Mouse (Mus musculus) forebrain, embryonic 14.5 days (tissue): ENCODE data around the gene Rbm48. TPM values are rescaled to one million over a fixed set of nuclear protein-coding genes. Genes with fewer than 3 reads are reported as not detected.
A peak's percentile ranks its signal among the peaks of the same experiment; 100 is the strongest.

Experiments used
- ATAC-seq: fragments of 200-750 bp; cut with Nextera tagmentation; 2 replicates; pipeline ENCODE4 v1.8.0; 2017; ENCODE audit warnings: mild to moderate bottlenecking, moderate library complexity
- DNase-seq: peaks from one replicate; pipeline ENCODE4 v3.0.0-alpha.2; 2015; ENCODE audit warnings: low spot score
- H3K27ac ChIP-seq: fragments of 300-500 bp; sonication (generic); 2 replicates; pipeline ENCODE4 v1.5.1; 2014; ENCODE audit warnings: low read depth, mild to moderate bottlenecking, control low read depth, low read length, moderate library complexity
- H3K27me3 ChIP-seq: fragments of 300-500 bp; sonication (generic); replicated peaks from 2 replicates; pipeline ENCODE4 v1.6.1; 2014; ENCODE audit warnings: low read length, control low read depth, mixed read lengths; ENCODE audit not compliant: control insufficient read depth, insufficient read depth
- H3K36me3 ChIP-seq: fragments of 300-500 bp; sonication (generic); 2 replicates; pipeline ENCODE4 v1.6.1; 2014; ENCODE audit warnings: low read length, control low read depth; ENCODE audit not compliant: control insufficient read depth, insufficient read depth
- H3K4me1 ChIP-seq: fragments of 300-500 bp; sonication (generic); 2 replicates; pipeline ENCODE4 v1.6.1; 2014; ENCODE audit warnings: antibody characterized with exemption, low read length, control low read depth; ENCODE audit not compliant: control insufficient read depth, insufficient read depth
- H3K4me2 ChIP-seq: fragments of 300-500 bp; sonication (generic); 2 replicates; pipeline ENCODE4 v1.6.1; 2014; ENCODE audit warnings: mild to moderate bottlenecking, control low read depth, low read length
- H3K4me3 ChIP-seq: fragments of 300-500 bp; sonication (generic); 2 replicates; pipeline ENCODE4 v1.5.1; 2014; ENCODE audit warnings: low read depth, low read length, control low read depth
- H3K9ac ChIP-seq: fragments of 300-500 bp; sonication (generic); 2 replicates; pipeline ENCODE4 v1.6.1; 2014; ENCODE audit warnings: mild to moderate bottlenecking, low read length, control low read depth, moderate library complexity
- H3K9me3 ChIP-seq: fragments of 300-500 bp; sonication (generic); replicated peaks from 2 replicates; pipeline ENCODE4 v1.6.1; 2016; ENCODE audit warnings: low read length, control low read depth, mixed read lengths; ENCODE audit not compliant: control insufficient read depth
- WGBS: fragments of 180-500 bp; shearing (Covaris S2); extraction: QIAGEN DNeasy Blood & Tissue Kit; methylation state at CpG from one replicate; pipeline ENCODE4 v1.1.7; 2014; 5-methylcytosine and 5-hydroxymethylcytosine counted together
- polyA plus RNA-seq: library from polyadenylated mRNA; unstranded; fragments of >200 nt; fragmentation: Nextera tagmentation; extraction: Ambion mirVana; gene quantifications from 2 replicates; pipeline ENCODE4 v1.2.1, GENCODE M21; 2014

Gene Rbm48
- polyA plus RNA-seq = 17.3 and 19.6 TPM in 2 replicates

- DNase-seq (peak; percentile 82), ATAC-seq (peak; percentile 84)
- H3K4me1 ChIP-seq = peaks cover 9% of the 10 kb centered on the region
- H3K27ac ChIP-seq = peak within 1 kb of the TSS; percentile 33; the same call in 1 of the 2 replicates
- H3K27me3 ChIP-seq = no peaks in the 10 kb centered on the region
- no peaks in the 10 kb centered on the region for H3K9me3 ChIP-seq
- H3K36me3 ChIP-seq = peaks cover 7% of the 10 kb centered on the region
- H3K4me2 ChIP-seq = peak within 1 kb of the TSS; percentile 70
- peak within 1 kb of the TSS; percentile 85 for H3K4me3 ChIP-seq
- WGBS = 0% methylated on average over 31 of the region's 31 CpGs
- peak within 1 kb of the TSS; percentile 80 for H3K9ac ChIP-seq
Measured at GRCm38 (mm10) chr5:3596399-3596766, at the start of gene Rbm48. Gene Rbm48 (minus strand): TSS chr5:3596585.

GRCm38 (mm10) chr5:3645326-3645725 lies 48.9 kb upstream of the Rbm48 start:
- peaks cover 33% of the 10 kb centered on the region for H3K36me3 ChIP-seq
- DNase-seq = no peak
- H3K4me2 ChIP-seq = no peak overlapping the region
- no peak overlapping the region for H3K9ac ChIP-seq
- no peaks in the 10 kb centered on the region for H3K27me3 ChIP-seq
- ATAC-seq = no peak
- peaks cover 8% of the 10 kb centered on the region for H3K4me1 ChIP-seq
- H3K27ac ChIP-seq = no peak overlapping the region
- 83% methylated on average over 6 of the region's 6 CpGs for WGBS
- H3K4me3 ChIP-seq = no peak overlapping the region
- H3K9me3 ChIP-seq = no peaks in the 10 kb centered on the region

GRCm38 (mm10) chr5:3644621-3645020 lies 48.2 kb upstream of the Rbm48 start:
- 96% methylated on average over 6 of the region's 6 CpGs for WGBS
- Histone ChIP-seq H3K4me2 (no peak overlapping the region), H3K9ac (no peak overlapping the region), H3K27me3 (no peaks in the 10 kb centered on the region), H3K4me3 (no peak overlapping the region), H3K9me3 (no peaks in the 10 kb centered on the region), H3K4me1 (peaks cover 8% of the 10 kb centered on the region), H3K27ac (no peak overlapping the region), H3K36me3 (peaks cover 36% of the 10 kb centered on the region)
- no peak for DNase-seq
- no peak for ATAC-seq

- no peak overlapping the region for H3K4me3 ChIP-seq
Measured at GRCm38 (mm10) chr5:3635286-3635685, 38.9 kb upstream of the Rbm48 start.

GRCm38 (mm10) chr5:3633951-3634350 lies 37.6 kb upstream of the Rbm48 start:
- Histone ChIP-seq H3K4me1 (no peaks in the 10 kb centered on the region), H3K27ac (no peak overlapping the region), H3K4me3 (no peak overlapping the region), H3K9ac (no peak overlapping the region), H3K36me3 (peaks cover 54% of the 10 kb centered on the region), H3K9me3 (no peaks in the 10 kb centered on the region), H3K4me2 (no peak overlapping the region), H3K27me3 (no peaks in the 10 kb centered on the region)
- no peak for ATAC-seq
- WGBS = 76% methylated on average over 4 of the region's 4 CpGs
- DNase-seq = peak; percentile 10

More at GRCm38 (mm10) chr5:3635286-3635685, 38.9 kb upstream of the Rbm48 start:
- H3K4me1 ChIP-seq = no peaks in the 10 kb centered on the region
- WGBS = 87% methylated on average over 8 of the region's 8 CpGs
- no peak overlapping the region for H3K4me2 ChIP-seq
- no peak overlapping the region for H3K9ac ChIP-seq
- no peaks in the 10 kb centered on the region for H3K9me3 ChIP-seq
- peaks cover 49% of the 10 kb centered on the region for H3K36me3 ChIP-seq
- no peak overlapping the region for H3K27ac ChIP-seq
- DNase-seq = no peak
- no peaks in the 10 kb centered on the region for H3K27me3 ChIP-seq
- ATAC-seq = no peak

- Histone ChIP-seq H3K27me3 (no peaks in the 10 kb centered on the region), H3K9ac (no peak overlapping the region), H3K9me3 (no peaks in the 10 kb centered on the region), H3K27ac (no peak overlapping the region), H3K36me3 (peaks cover 55% of the 10 kb centered on the region), H3K4me1 (no peaks in the 10 kb centered on the region), H3K4me2 (no peak overlapping the region), H3K4me3 (no peak overlapping the region)
- ATAC-seq (no peak), DNase-seq (no peak)
- WGBS = 96% methylated on average over 13 of the region's 13 CpGs
Measured at GRCm38 (mm10) chr5:3633315-3633714, 36.9 kb upstream of the Rbm48 start.

- peaks cover 60% of the 10 kb centered on the region for H3K36me3 ChIP-seq
- ATAC-seq = no peak
- WGBS = 92% methylated on average over 5 of the region's 5 CpGs
- no peak for DNase-seq
- H3K4me3 ChIP-seq = no peak overlapping the region
- no peaks in the 10 kb centered on the region for H3K27me3 ChIP-seq
- H3K9me3 ChIP-seq = no peaks in the 10 kb centered on the region
- no peak overlapping the region for H3K27ac ChIP-seq
- H3K4me2 ChIP-seq = no peak overlapping the region
- no peaks in the 10 kb centered on the region for H3K4me1 ChIP-seq
- H3K9ac ChIP-seq = no peak overlapping the region
Measured at GRCm38 (mm10) chr5:3632285-3632684, 35.9 kb upstream of the Rbm48 start.

- no peak for DNase-seq
- no peaks in the 10 kb centered on the region for H3K27me3 ChIP-seq
- no peaks in the 10 kb centered on the region for H3K4me1 ChIP-seq
- no peaks in the 10 kb centered on the region for H3K9me3 ChIP-seq
- no peak overlapping the region for H3K4me2 ChIP-seq
- H3K4me3 ChIP-seq = no peak overlapping the region
- 64% methylated on average over 16 of the region's 16 CpGs for WGBS
- no peak overlapping the region for H3K9ac ChIP-seq
- peaks cover 62% of the 10 kb centered on the region for H3K36me3 ChIP-seq
- no peak for ATAC-seq
- H3K27ac ChIP-seq = no peak overlapping the region
Measured at GRCm38 (mm10) chr5:3631512-3632271, 35.3 kb upstream of the Rbm48 start.

- Histone ChIP-seq H3K4me3 (no peak overlapping the region), H3K4me2 (no peak overlapping the region), H3K36me3 (peaks cover 62% of the 10 kb centered on the region), H3K27me3 (no peaks in the 10 kb centered on the region), H3K9me3 (no peaks in the 10 kb centered on the region), H3K9ac (no peak overlapping the region), H3K27ac (no peak overlapping the region), H3K4me1 (no peaks in the 10 kb centered on the region)
- DNase-seq (no peak), ATAC-seq (no peak)
- WGBS = 93% methylated on average over 5 of the region's 5 CpGs
Measured at GRCm38 (mm10) chr5:3630055-3630454, 33.7 kb upstream of the Rbm48 start.
